Mouse (Mus musculus) cortical plate, adult 2 months (tissue): Measurements from ENCODE around the gene Uhrf1.

Experiments used
- CTCF ChIP-seq: fragments of 200-500 bp; IDR thresholded peaks from 2 replicates; pipeline ENCODE4 v1.5.1; 2011; ENCODE audit warnings: mild to moderate bottlenecking, control low read depth, low read length; ENCODE audit not compliant: insufficient read depth; ENCODE audit errors: extremely low read depth
- POLR2A ChIP-seq: fragments of 200-500 bp; IDR thresholded peaks from 2 replicates; pipeline ENCODE4 v1.6.1; 2011; ENCODE audit warnings: mild to moderate bottlenecking, low read length, control low read depth; ENCODE audit not compliant: insufficient read depth; ENCODE audit errors: extremely low read depth

GRCm38 (mm10) chr17:56368291-56368790, 65.2 kb downstream of the Uhrf1 start:
- no peak for TF ChIP-seq POLR2A
- TF ChIP-seq CTCF: no peak
